Mouse (Mus musculus) neural tube, embryonic 15.5 days (tissue): ENCODE measurements around the gene Mettl24. TPM values are rescaled to one million over a fixed set of nuclear protein-coding genes. Genes with fewer than 3 reads are reported as not detected.
"Not testable (repeated sequence)": the region's sequence is repeated elsewhere in the genome, so short reads cannot be mapped to it uniquely, and the experiment has no call there.

ENCODE experiments used
- ATAC-seq: fragments of 200-750 bp; cut with Nextera tagmentation; 2 replicates; pipeline ENCODE4 v1.8.0; 2017; ENCODE audit warnings: mild to moderate bottlenecking, moderate TSS enrichment, moderate library complexity; ENCODE audit not compliant: low FRiP score
- H3K27ac ChIP-seq: fragments of 300-500 bp; sonication (generic); replicated peaks from 2 replicates; pipeline ENCODE4 v1.5.1; 2015; ENCODE audit warnings: mild to moderate bottlenecking, inconsistent platforms
- H3K27me3 ChIP-seq: fragments of 300-500 bp; sonication (generic); replicated peaks from 2 replicates; pipeline ENCODE4 v1.6.1; 2015; ENCODE audit warnings: inconsistent platforms
- H3K36me3 ChIP-seq: fragments of 300-500 bp; sonication (generic); 2 replicates; pipeline ENCODE4 v1.6.1; 2015; ENCODE audit warnings: inconsistent platforms
- H3K4me1 ChIP-seq: fragments of 300-500 bp; sonication (generic); 2 replicates; pipeline ENCODE4 v1.6.1; 2015; ENCODE audit warnings: inconsistent platforms
- H3K4me2 ChIP-seq: fragments of 300-500 bp; sonication (generic); 2 replicates; pipeline ENCODE4 v1.6.1; 2015; ENCODE audit warnings: inconsistent platforms, mild to moderate bottlenecking, moderate library complexity
- H3K4me3 ChIP-seq: fragments of 300-500 bp; sonication (generic); replicated peaks from 2 replicates; pipeline ENCODE4 v1.5.1; 2015; ENCODE audit warnings: mild to moderate bottlenecking, inconsistent platforms
- H3K9ac ChIP-seq: fragments of 300-500 bp; sonication (generic); replicated peaks from 2 replicates; pipeline ENCODE4 v1.6.1; 2015; ENCODE audit warnings: mild to moderate bottlenecking, inconsistent platforms
- H3K9me3 ChIP-seq: fragments of 300-500 bp; sonication (generic); replicated peaks from 2 replicates; pipeline ENCODE4 v1.6.1; 2016; ENCODE audit warnings: inconsistent platforms
- WGBS: fragments of 180-500 bp; shearing (Covaris S2); methylation state at CpG from one replicate; pipeline ENCODE4 v1.1.7; 2015; ENCODE audit warnings: mixed read lengths; 5-methylcytosine and 5-hydroxymethylcytosine counted together
- polyA plus RNA-seq: library from polyadenylated mRNA; unstranded; fragments of >200 nt; fragmentation: Nextera tagmentation; extraction: Ambion mirVana; gene quantifications from 2 replicates; pipeline ENCODE4 v1.2.1, GENCODE M21; 2015

The Mettl24 gene
- polyA plus RNA-seq, 1 experiment from 2014 or later, result 1.2 TPM

GRCm38 (mm10) chr10:40740696-40741095 is 57.6 kb downstream of the Mettl24 start:
- Histone ChIP-seq H3K27me3 (no peaks in the 10 kb centered on the region), H3K9me3 (no peaks in the 10 kb centered on the region), H3K27ac (no peak overlapping the region), H3K4me1 (peaks cover 18% of the 10 kb centered on the region), H3K4me3 (no peak overlapping the region), H3K36me3 (no peaks in the 10 kb centered on the region), H3K9ac (no peak overlapping the region), H3K4me2 (no peak overlapping the region)
- no peak for ATAC-seq
- 77% methylated on average over 3 of the region's 3 CpGs for WGBS

GRCm38 (mm10) chr10:40750293-40751047 is 67.4 kb downstream of the Mettl24 start:
- peak; percentile 76 for ATAC-seq
- 37% methylated on average over 10 of the region's 10 CpGs for WGBS
- Histone ChIP-seq H3K27ac (peak overlapping the region; percentile 64), H3K36me3 (no peaks in the 10 kb centered on the region), H3K4me1 (peaks cover 24% of the 10 kb centered on the region), H3K4me2 (peak overlapping the region; percentile 42), H3K9me3 (no peaks in the 10 kb centered on the region), H3K9ac (no peak overlapping the region; the same call in 1 of the 2 replicates), H3K4me3 (peak overlapping the region; percentile 6; the same call in 1 of the 2 replicates), H3K27me3 (no peaks in the 10 kb centered on the region)

GRCm38 (mm10) chr10:40751157-40751556 is 68.1 kb downstream of the Mettl24 start:
- ATAC-seq, result peak; percentile 61
- peak overlapping the region; percentile 64 for H3K27ac ChIP-seq
- H3K36me3 ChIP-seq, result no peaks in the 10 kb centered on the region
- 49% methylated on average over 13 of the region's 13 CpGs for WGBS
- peak overlapping the region; percentile 6; the same call in 1 of the 2 replicates for H3K4me3 ChIP-seq
- no peak overlapping the region; the same call in 1 of the 2 replicates for H3K9ac ChIP-seq
- H3K27me3 ChIP-seq, result no peaks in the 10 kb centered on the region
- H3K9me3 ChIP-seq, result no peaks in the 10 kb centered on the region
- peak overlapping the region; percentile 42 for H3K4me2 ChIP-seq
- peaks cover 24% of the 10 kb centered on the region for H3K4me1 ChIP-seq

- H3K9ac ChIP-seq, result no peak overlapping the region
- H3K4me3 ChIP-seq, result no peak overlapping the region
- no peaks in the 10 kb centered on the region for H3K27me3 ChIP-seq
- no peak for ATAC-seq
- no peaks in the 10 kb centered on the region for H3K36me3 ChIP-seq
- 61% methylated on average over 3 of the region's 3 CpGs for WGBS
- H3K4me1 ChIP-seq, result peaks cover 24% of the 10 kb centered on the region
- no peak overlapping the region for H3K27ac ChIP-seq
- no peaks in the 10 kb centered on the region for H3K9me3 ChIP-seq
- no peak overlapping the region for H3K4me2 ChIP-seq
These were observed 70.0 kb downstream of the Mettl24 start for GRCm38 (mm10) chr10:40753036-40753435.

- H3K9me3 ChIP-seq, result no peaks in the 10 kb centered on the region
- no peak for ATAC-seq
- peaks cover 19% of the 10 kb centered on the region for H3K4me1 ChIP-seq
- no peaks in the 10 kb centered on the region for H3K36me3 ChIP-seq
- no peak overlapping the region for H3K9ac ChIP-seq
- no peaks in the 10 kb centered on the region for H3K27me3 ChIP-seq
- H3K27ac ChIP-seq, result no peak overlapping the region
- WGBS, result 78% methylated on average over 11 of the region's 11 CpGs
- no peak overlapping the region for H3K4me3 ChIP-seq
- H3K4me2 ChIP-seq, result no peak overlapping the region
These were observed 75.3 kb downstream of the Mettl24 start for GRCm38 (mm10) chr10:40758171-40759010.

- 94% methylated on average over 23 of the region's 23 CpGs for WGBS
- not testable (repeated sequence) for H3K36me3 ChIP-seq, H3K27ac ChIP-seq, H3K9ac ChIP-seq, H3K4me3 ChIP-seq, H3K9me3 ChIP-seq, H3K4me2 ChIP-seq, ATAC-seq, H3K27me3 ChIP-seq
- peaks cover 22% of the 10 kb centered on the region for H3K4me1 ChIP-seq
These were observed 76.5 kb downstream of the Mettl24 start for GRCm38 (mm10) chr10:40759391-40760194.

GRCm38 (mm10) chr10:40760195-40761009 is 77.3 kb downstream of the Mettl24 start:
- Histone ChIP-seq H3K9me3 (no peaks in the 10 kb centered on the region), H3K4me1 (peaks cover 22% of the 10 kb centered on the region), H3K4me2 (no peak overlapping the region), H3K27ac (no peak overlapping the region), H3K9ac (no peak overlapping the region), H3K36me3 (no peaks in the 10 kb centered on the region), H3K27me3 (no peaks in the 10 kb centered on the region), H3K4me3 (no peak overlapping the region)
- 75% methylated on average over 9 of the region's 9 CpGs for WGBS
- ATAC-seq, result no peak

GRCm38 (mm10) chr10:40761010-40761752 is 78.1 kb downstream of the Mettl24 start:
- Histone ChIP-seq H3K4me1 (peaks cover 22% of the 10 kb centered on the region), H3K9ac (no peak overlapping the region), H3K27ac (no peak overlapping the region), H3K4me3 (no peak overlapping the region), H3K4me2 (no peak overlapping the region), H3K36me3 (no peaks in the 10 kb centered on the region), H3K27me3 (no peaks in the 10 kb centered on the region), H3K9me3 (no peaks in the 10 kb centered on the region)
- 68% methylated on average over 9 of the region's 9 CpGs for WGBS
- no peak for ATAC-seq

GRCm38 (mm10) chr10:40762624-40763023 is 79.5 kb downstream of the Mettl24 start:
- Histone ChIP-seq H3K4me1 (peaks cover 22% of the 10 kb centered on the region), H3K4me2 (no peak overlapping the region; the same call in 1 of the 2 replicates), H3K9me3 (no peaks in the 10 kb centered on the region), H3K36me3 (no peaks in the 10 kb centered on the region), H3K27me3 (no peaks in the 10 kb centered on the region), H3K4me3 (no peak overlapping the region), H3K27ac (peak overlapping the region; percentile 54; the same call in 1 of the 2 replicates), H3K9ac (no peak overlapping the region)
- 20% methylated on average over 6 of the region's 6 CpGs for WGBS
- peak; percentile 87 for ATAC-seq

- ATAC-seq, result peak; percentile 42; the same call in 1 of the 2 replicates
- Histone ChIP-seq H3K9me3 (no peaks in the 10 kb centered on the region), H3K36me3 (no peaks in the 10 kb centered on the region), H3K4me3 (no peak overlapping the region), H3K9ac (no peak overlapping the region), H3K4me1 (peaks cover 22% of the 10 kb centered on the region), H3K4me2 (no peak overlapping the region), H3K27me3 (no peaks in the 10 kb centered on the region), H3K27ac (peak overlapping the region; percentile 51)
- whole genome bisulfite sequencing, result 27% methylated on average over 5 of the region's 5 CpGs
These were observed 80.1 kb downstream of the Mettl24 start for GRCm38 (mm10) chr10:40763084-40763720.
